Mouse (Mus musculus): ENCODE measurements around the gene Mfn1.

Mfn1 gene

DNA sequence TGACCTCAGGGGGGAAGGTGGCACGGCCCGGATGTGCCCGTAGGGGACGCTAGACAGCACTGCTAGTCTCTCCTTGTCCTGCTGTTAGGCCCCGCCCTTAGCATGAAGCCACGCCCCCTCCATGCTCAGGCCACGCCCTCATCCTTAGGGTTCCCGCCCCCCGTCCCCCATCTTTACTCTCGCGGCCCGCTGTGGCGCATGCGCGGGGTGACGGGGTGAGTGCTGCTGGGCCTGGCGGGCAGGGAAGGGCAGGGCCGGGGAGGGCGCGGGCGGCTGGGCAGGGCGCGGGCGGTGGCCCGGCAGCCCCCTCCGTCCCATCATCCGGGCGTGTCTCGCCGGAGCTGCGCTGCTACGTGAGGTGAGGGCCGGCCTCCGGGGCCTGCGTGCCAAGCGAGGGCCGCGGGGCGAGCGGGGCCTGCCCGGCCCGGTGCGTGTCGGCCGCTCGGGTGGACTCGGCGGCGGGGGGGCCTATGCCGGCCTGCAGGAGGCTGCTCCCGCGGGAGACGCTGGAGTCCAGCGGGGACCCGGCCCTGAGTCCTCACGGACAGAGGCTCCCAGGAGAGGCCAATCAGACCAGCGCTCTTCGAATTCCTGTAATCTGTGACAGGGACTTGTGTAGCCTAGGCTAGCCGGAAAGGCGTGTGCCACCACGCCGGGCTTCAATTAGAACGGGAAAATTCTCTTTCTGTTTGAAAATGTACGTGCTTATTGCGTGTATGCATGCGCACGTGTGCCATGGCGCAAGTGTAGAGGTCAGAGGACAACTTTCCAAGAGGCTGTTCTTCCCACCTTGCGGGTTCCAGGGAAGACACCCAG lies 18.7 kb upstream of the Mfn1 start:
- in situ Hi-C loops (cut with MboI; ENCODE audit: low sequenced_read_pairs) = no loop called here

- in situ Hi-C loops (cut with MboI; ENCODE audit: low sequenced_read_pairs) = no loop called here
These were observed 18.1 kb upstream of the Mfn1 start for GRCm38 (mm10) chr3:32511191-32511550.

DNA sequence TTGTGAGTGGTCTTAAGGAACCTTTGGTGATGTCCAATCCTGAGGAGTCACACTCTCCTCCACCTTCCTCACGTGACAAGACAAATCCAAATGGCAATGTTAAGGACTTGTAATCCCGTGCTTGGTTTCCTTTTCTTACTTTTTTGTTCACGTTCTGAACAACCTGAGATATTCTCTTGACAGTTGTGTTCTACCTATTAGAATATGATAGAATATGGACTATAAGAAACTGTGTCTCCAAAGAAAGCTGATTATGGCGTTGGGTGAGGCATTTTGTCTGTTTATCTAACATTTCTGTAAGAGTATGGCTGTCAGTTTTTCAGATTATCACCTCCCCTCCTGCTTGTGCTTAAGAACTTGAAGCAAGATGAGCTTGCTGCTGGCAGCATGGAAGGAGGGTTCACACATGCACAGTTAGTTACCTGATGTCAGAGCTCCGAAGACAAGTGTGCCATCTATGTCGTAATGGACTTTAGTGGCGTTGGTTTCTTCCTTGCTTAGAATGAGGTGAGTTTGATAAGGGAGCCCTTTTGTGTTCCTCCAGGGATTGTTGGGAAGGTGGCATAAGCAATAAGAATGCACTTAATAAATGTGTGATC lies 16.5 kb upstream of the Mfn1 start:
- in situ Hi-C loops (cut with MboI; ENCODE audit: low sequenced_read_pairs) = no loop called here

- in situ Hi-C loops (cut with MboI; ENCODE audit: low sequenced_read_pairs) = no loop called here
These were observed 15.7 kb upstream of the Mfn1 start for GRCm38 (mm10) chr3:32513528-32513927.

- in situ Hi-C loops (cut with MboI; ENCODE audit: low sequenced_read_pairs) = no loop called here
These were observed 2.1 kb upstream of the Mfn1 start for GRCm38 (mm10) chr3:32527181-32527580.

DNA sequence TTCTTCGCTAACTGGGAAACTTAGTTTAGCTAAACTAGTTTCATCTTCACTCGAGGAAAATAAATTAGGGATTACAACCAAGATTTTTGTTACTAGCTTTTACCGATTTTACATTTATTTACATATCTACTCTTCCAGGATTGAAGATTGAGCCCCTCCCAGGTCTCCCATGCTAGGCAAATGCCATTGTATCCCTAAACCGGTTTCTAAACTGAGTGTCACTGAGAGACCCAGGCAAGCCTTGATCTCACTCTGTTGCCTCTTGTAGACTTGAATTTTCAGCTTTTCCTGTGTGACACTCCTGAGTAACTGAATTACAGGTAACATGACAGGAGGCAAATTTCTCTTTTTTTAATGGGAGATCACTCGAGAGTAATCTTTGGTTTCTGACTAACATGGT lies 776 bp downstream of the Mfn1 start:
- in situ Hi-C loops (cut with MboI; ENCODE audit: low sequenced_read_pairs) = no loop called here

DNA sequence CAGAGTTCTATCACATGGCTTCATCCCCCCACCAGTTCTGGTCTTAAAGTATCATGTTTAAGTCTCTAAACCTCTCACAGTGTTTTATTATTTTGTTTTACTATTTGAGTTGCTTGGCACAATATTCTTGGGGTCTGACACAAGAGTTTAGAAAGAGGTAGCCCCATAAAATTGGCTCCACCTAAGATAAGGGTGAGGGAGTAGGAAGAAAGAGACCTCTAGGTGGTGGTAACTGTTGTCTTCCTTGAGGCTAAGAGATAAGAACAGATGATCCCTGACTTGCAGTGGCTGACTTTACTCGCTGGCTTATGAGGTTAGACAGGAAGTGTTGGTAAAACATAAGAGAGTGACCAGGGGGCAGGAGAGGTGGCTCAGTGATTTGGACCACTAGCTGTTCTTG lies 6.4 kb downstream of the Mfn1 start:
- in situ Hi-C loops (cut with MboI; ENCODE audit: low sequenced_read_pairs) = no loop called here

- in situ Hi-C loops (cut with MboI; ENCODE audit: low sequenced_read_pairs) = no loop called here
These were observed 8.3 kb downstream of the Mfn1 start for GRCm38 (mm10) chr3:32537556-32537955.

- in situ Hi-C loops (cut with MboI; ENCODE audit: low sequenced_read_pairs) = no loop called here
These were observed 8.8 kb downstream of the Mfn1 start for GRCm38 (mm10) chr3:32538091-32538490.

- in situ Hi-C loops (cut with MboI; ENCODE audit: low sequenced_read_pairs) = no loop called here
These were observed 23.8 kb downstream of the Mfn1 start for GRCm38 (mm10) chr3:32553061-32553460.

GRCm38 (mm10) chr3:32563401-32563800 lies 34.1 kb downstream of the Mfn1 start:
- in situ Hi-C loops (cut with MboI; ENCODE audit: low sequenced_read_pairs) = no loop called here

GRCm38 (mm10) chr3:32573086-32573485 lies 43.8 kb downstream of the Mfn1 start:
- in situ Hi-C loops (cut with MboI; ENCODE audit: low sequenced_read_pairs) = no loop called here

GRCm38 (mm10) chr3:32573881-32574280 lies 44.6 kb downstream of the Mfn1 start:
- in situ Hi-C loops (cut with MboI; ENCODE audit: low sequenced_read_pairs) = no loop called here

DNA sequence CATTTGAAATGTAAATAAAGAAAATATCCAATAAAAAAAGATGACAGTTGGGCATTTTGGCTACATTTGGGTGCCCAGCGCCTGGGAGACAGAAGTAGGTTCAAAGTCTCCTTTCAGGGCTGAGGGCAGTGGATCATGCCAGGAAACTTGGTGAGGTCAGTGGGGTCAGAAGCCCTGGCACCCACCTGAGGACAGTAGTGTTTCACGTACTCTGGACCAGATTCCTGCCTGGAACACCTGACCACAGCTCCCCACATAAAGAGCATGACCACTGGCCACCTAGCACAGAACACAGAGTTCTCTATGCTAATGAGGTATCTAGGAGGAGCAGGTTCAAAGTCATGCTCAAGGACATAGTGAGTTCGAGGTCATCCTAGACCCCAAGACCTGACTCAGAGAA lies 45.9 kb downstream of the Mfn1 start:
- in situ Hi-C loops (cut with MboI; ENCODE audit: low sequenced_read_pairs) = no loop called here

DNA sequence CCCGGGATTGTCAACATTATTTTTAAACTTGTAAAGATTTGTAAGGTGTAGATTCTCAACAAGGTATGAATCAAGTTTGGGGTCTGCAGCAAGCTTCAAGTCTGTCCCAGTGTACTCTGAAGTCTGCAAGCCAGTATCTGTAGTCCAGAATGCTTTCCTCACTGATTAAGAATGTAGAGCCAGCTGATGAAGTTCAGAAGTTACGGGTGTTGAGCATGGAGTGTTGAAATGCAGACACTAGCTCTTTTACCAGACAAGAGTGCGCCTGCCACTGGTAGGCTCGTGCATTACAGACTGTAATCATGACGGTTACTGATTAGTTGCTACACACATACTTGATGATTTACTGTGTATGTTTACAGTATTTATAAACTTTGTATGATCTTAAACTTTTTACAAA lies 49.5 kb downstream of the Mfn1 start:
- in situ Hi-C loops (cut with MboI; ENCODE audit: low sequenced_read_pairs) = no loop called here

DNA sequence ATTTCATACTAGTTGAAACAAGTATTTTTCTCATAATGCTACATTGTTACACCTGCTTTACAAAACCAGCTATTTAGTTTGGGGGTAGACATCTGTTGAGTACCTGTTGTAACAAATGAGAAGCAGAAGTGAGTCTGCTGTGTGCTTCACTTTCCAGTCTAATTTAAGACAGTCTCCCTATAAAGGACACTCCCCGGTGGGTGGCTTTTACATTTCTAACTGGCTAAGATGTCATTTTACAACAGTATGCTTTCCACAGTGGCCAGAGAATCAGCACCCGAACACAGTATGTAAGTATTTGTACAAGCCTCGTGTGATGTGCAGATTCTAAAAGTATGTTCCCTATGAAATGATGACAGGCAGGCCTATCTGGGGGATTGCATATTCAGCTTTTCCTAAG lies 51.5 kb downstream of the Mfn1 start:
- in situ Hi-C loops (cut with MboI; ENCODE audit: low sequenced_read_pairs) = no loop called here

DNA sequence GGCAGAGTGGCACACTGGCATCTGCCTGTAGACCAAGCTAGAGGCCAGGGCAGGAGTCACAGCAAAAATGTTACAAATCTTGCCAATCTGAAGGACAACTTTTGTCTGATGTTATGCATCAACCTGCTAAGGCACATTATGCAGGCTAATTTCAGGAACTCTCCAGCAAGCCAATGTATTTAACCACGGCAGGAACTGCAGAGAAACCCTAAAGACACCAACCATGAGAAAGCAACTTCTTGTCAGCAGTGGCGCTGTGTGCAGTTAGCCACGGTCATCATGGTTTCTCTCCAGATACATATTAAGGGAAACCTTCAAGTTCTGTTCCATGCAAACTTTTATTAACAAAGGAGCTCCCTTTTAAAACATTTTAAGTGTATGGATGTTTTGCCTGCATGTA lies 52.6 kb downstream of the Mfn1 start:
- in situ Hi-C loops (cut with MboI; ENCODE audit: low sequenced_read_pairs) = no loop called here

- in situ Hi-C loops (cut with MboI; ENCODE audit: low sequenced_read_pairs) = no loop called here
These were observed 54.2 kb downstream of the Mfn1 start for GRCm38 (mm10) chr3:32583489-32583888.

DNA sequence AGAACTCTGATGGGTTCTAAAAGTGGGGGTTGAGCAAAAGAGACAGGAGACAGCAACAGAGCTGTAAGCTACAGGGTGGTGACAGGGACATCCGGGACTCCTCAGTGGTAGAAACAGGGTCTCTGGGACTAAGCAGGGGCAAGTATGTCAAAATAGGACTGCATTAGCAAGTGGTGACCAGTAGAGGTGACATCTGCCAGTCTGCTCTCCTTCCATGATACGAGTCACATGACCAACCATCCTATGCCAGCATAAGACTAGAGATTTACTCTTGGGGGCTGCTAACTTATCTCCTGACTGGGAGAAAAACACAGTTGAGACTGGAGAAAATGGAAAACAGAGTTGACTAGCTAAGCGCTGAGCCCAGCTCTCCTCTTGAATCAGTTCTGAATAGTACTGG lies 57.0 kb downstream of the Mfn1 start:
- in situ Hi-C loops (cut with MboI; ENCODE audit: low sequenced_read_pairs) = no loop called here

DNA sequence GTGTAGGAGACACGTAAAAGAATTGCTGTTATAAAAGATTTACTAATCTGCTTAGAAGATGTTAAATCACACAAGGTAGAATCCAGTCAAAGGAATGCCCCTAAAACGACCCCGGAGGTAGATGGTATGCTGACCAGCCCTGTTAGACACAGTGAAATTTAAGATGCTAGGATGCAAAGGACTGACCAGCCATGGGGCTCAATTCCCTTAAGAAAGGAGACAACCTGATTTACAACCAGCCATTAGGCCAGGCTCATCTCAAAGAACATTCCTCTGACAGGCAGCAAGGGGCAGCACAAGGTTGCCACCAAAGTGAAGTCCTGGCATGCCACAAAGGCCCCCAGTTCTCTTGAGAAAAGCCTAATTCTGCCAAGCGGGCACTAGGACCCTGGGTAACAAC lies 65.8 kb downstream of the Mfn1 start:
- in situ Hi-C loops (cut with MboI; ENCODE audit: low sequenced_read_pairs) = no loop called here

GRCm38 (mm10) chr3:32599328-32599727 lies 70.1 kb downstream of the Mfn1 start:
- in situ Hi-C loops (cut with MboI; ENCODE audit: low sequenced_read_pairs) = no loop called here

DNA sequence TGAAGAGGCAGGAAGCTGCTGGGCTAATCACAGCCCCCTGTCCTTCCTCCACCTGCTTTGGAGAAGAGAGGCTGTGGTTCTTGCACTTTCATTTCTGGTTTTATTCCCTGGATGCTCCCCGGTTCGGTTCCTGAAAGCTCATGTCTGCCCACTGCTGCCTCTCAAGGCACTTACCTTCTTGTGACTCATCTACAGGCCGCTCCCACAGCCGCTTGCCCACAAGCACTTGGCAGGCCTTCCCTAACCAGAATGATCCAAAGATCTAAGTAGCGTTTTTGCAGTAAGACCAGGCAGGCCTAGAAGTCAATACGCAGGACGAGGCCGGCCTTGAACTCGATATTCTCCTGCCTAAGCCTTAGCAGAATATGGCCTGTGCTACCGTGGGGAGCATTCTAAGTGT lies 71.8 kb downstream of the Mfn1 start:
- in situ Hi-C loops (cut with MboI; ENCODE audit: low sequenced_read_pairs) = no loop called here

DNA sequence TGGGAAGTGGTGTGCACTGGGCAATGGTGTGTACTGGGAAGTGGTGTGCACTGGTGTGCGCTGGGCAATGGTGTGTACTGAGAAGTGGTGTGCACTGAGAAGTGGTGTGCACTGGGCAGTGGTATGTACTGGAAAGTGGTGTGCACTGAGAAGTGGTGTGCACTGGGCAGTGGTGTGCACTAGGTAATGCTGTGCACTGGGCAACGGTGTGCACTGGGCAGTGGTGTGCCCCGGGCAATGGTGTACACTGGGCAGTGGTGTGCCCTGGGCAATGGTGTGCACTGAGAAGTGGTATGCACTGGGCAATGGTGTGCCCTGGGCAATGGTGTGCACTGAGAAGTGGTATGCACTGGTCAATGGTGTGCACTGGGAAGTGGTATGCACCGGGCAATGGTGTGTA lies 80.0 kb downstream of the Mfn1 start:
- in situ Hi-C loops (cut with MboI; ENCODE audit: low sequenced_read_pairs) = no loop called here
